Comparison of ENCODE assay signal across 1 mouse cellular context in genomic region chr14:51896539-51897170, GRCm38 (mm10).
TF ChIP-seq lines count a peak whose summit lies in the region.

No protein-coding gene starts in this region.

TF ChIP-seq in MEL, 35 proteins besides CTCF, POLR2A, EP300 and RAD21:
- TF ChIP-seq GABPA (IDR thresholded peaks at IDR 0.05; ENCODE audit: low read depth, low read length) (no peak), TAL1 (IDR thresholded peaks at IDR 0.05; ENCODE audit: low read length) (no peak), MAZ (IDR thresholded peaks at IDR 0.05; ENCODE audit: low read depth, low read length) (no peak), KAT2A (conservative IDR thresholded peaks at IDR 0.05; ENCODE audit: low read depth, low read length) (no peak), ETS1 (IDR thresholded peaks at IDR 0.05; ENCODE audit: low read depth, low read length) (no peak), ZNF384 (IDR thresholded peaks at IDR 0.05; ENCODE audit: low read depth, low read length) (no peak), TBP (IDR thresholded peaks at IDR 0.05; ENCODE audit: low read depth, low read length) (no peak), MYC (IDR thresholded peaks at IDR 0.05; ENCODE audit: low read depth, low read length) (no peak), UBTF (IDR thresholded peaks at IDR 0.05; ENCODE audit: borderline replicate concordance, insufficient read depth, low read depth, low read length) (no peak), RCOR1 (IDR thresholded peaks at IDR 0.05; ENCODE audit: low read depth, low read length) (no peak), MEF2A (IDR thresholded peaks at IDR 0.05; ENCODE audit: extremely low read depth, insufficient replicate concordance, low read depth, low read length, poor library complexity, severe bottlenecking) (no peak), TCF12 (IDR thresholded peaks at IDR 0.05; ENCODE audit: low read depth, low read length) (no peak), ZC3H11A (IDR thresholded peaks at IDR 0.05; ENCODE audit: low read depth, low read length) (no peak), USF1 (IDR thresholded peaks at IDR 0.05; ENCODE audit: low read depth, low read length) (no peak)
